Mouse (Mus musculus) heart, embryonic 13.5 days (tissue): ENCODE results near the gene Hnrnpm. TPM values are rescaled to one million over a fixed set of nuclear protein-coding genes. Genes with fewer than 3 reads are reported as not detected.

Experiments
- ATAC-seq: fragments of 200-750 bp; cut with Nextera tagmentation; 2 replicates; pipeline ENCODE4 v1.8.0; 2017; ENCODE audit warnings: moderate TSS enrichment; ENCODE audit not compliant: insufficient number of reproducible peaks, low FRiP score, low TSS enrichment; ENCODE audit errors: extremely low read depth
- H3K27ac ChIP-seq: fragments of 300-500 bp; sonication (generic); replicated peaks from 2 replicates; pipeline ENCODE4 v1.5.1; 2015; ENCODE audit warnings: moderate library complexity, mild to moderate bottlenecking, inconsistent platforms
- H3K27me3 ChIP-seq: fragments of 300-500 bp; sonication (generic); replicated peaks from 2 replicates; pipeline ENCODE4 v1.6.1; 2015; ENCODE audit warnings: mild to moderate bottlenecking, inconsistent platforms
- H3K36me3 ChIP-seq: fragments of 300-500 bp; sonication (generic); 2 replicates; pipeline ENCODE4 v1.6.1; 2015; ENCODE audit warnings: mild to moderate bottlenecking, inconsistent platforms
- H3K4me1 ChIP-seq: fragments of 300-500 bp; sonication (generic); 2 replicates; pipeline ENCODE4 v1.6.1; 2015; ENCODE audit warnings: inconsistent platforms
- H3K4me2 ChIP-seq: fragments of 300-500 bp; sonication (generic); 2 replicates; pipeline ENCODE4 v1.6.1; 2015; ENCODE audit warnings: inconsistent platforms, mild to moderate bottlenecking, moderate library complexity
- H3K4me3 ChIP-seq: fragments of 300-500 bp; sonication (generic); 2 replicates; pipeline ENCODE4 v1.5.1; 2015; ENCODE audit warnings: moderate library complexity, mild to moderate bottlenecking, inconsistent platforms
- H3K9ac ChIP-seq: fragments of 300-500 bp; sonication (generic); 2 replicates; pipeline ENCODE4 v1.6.1; 2015; ENCODE audit warnings: inconsistent platforms, mild to moderate bottlenecking, moderate library complexity
- H3K9me3 ChIP-seq: fragments of 300-500 bp; sonication (generic); 2 replicates; pipeline ENCODE4 v1.6.1; 2016; ENCODE audit warnings: inconsistent platforms
- WGBS: fragments of 180-500 bp; shearing (Covaris S2); methylation state at CpG from one replicate; pipeline ENCODE4 v1.1.7; 2015; ENCODE audit warnings: mixed read lengths; 5-methylcytosine and 5-hydroxymethylcytosine counted together
- polyA plus RNA-seq: library from polyadenylated mRNA; unstranded; fragments of >200 nt; fragmentation: Nextera tagmentation; extraction: Ambion mirVana; gene quantifications from 2 replicates; pipeline ENCODE4 v1.2.1, GENCODE M21; 2015

The Hnrnpm gene
- polyA plus RNA-seq, 1 experiment from 2014 or later = 194 TPM

- peaks cover 48% of the 10 kb centered on the region for H3K36me3 ChIP-seq
- no peak for ATAC-seq
- H3K4me3 ChIP-seq = no peak overlapping the region
- H3K4me1 ChIP-seq = peaks cover 34% of the 10 kb centered on the region
- 91% methylated on average over 3 of the region's 3 CpGs for WGBS
- H3K9me3 ChIP-seq = no peaks in the 10 kb centered on the region
- no peaks in the 10 kb centered on the region for H3K27me3 ChIP-seq
- no peak overlapping the region for H3K4me2 ChIP-seq
- no peak overlapping the region for H3K27ac ChIP-seq
- no peak overlapping the region for H3K9ac ChIP-seq
Measured at GRCm38 (mm10) chr17:33669681-33670080, 17.0 kb downstream of the Hnrnpm start.

GRCm38 (mm10) chr17:33666813-33667212, 19.8 kb downstream of the Hnrnpm start:
- H3K27me3 ChIP-seq = no peaks in the 10 kb centered on the region
- no peaks in the 10 kb centered on the region for H3K9me3 ChIP-seq
- H3K27ac ChIP-seq = 0 out of 2 replicates have a peak overlapping the region, but pooled peaks have one; percentile 24
- no peak overlapping the region for H3K9ac ChIP-seq
- no peak overlapping the region for H3K4me3 ChIP-seq
- H3K4me2 ChIP-seq = no peak overlapping the region
- peaks cover 67% of the 10 kb centered on the region for H3K36me3 ChIP-seq
- WGBS = 46% methylated on average over 3 of the region's 3 CpGs
- no peak for ATAC-seq
- peaks cover 23% of the 10 kb centered on the region for H3K4me1 ChIP-seq

DNA sequence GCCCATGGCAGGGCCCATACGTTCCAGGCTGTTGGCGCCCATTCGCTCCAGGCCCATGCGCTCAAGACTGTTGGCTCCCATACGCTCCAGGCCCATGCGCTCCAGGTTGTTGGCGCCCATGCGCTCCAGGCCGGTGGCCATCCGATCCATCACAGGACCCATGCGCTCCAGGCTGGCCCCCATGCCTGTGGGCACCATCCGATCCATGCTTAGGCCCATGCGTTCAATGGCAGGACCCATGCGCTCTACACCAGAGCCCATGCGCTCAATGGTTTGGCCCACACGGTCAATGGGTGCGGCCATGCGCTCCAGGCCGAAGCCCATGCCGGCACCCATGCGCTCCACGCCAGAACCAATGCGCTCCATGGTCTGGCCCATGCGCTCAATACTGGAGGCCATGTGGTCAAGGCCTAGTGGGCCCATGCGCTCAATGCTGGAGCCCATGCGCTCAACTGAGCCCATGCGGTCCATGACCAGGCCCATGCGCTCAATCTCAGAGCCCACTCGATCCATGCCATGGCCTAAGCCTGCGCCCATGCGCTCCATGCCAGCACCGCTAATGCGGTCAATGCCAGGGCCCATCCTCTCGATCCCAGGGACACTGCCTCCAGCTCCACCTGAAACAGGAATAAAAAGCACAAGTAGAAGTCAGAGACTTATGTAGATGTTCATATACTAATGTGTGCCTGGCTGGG, 36.7 kb downstream of the Hnrnpm start:
- ATAC-seq = peak; percentile 42; the same call in 1 of the 2 replicates
- H3K4me2 ChIP-seq = no peak overlapping the region
- H3K9me3 ChIP-seq = no peaks in the 10 kb centered on the region
- no peaks in the 10 kb centered on the region for H3K27me3 ChIP-seq
- no peak overlapping the region for H3K27ac ChIP-seq
- WGBS = 97% methylated on average over 34 of the region's 34 CpGs
- H3K9ac ChIP-seq = no peak overlapping the region
- H3K4me1 ChIP-seq = no peaks in the 10 kb centered on the region
- H3K4me3 ChIP-seq = no peak overlapping the region
- H3K36me3 ChIP-seq = peaks cover 98% of the 10 kb centered on the region

DNA sequence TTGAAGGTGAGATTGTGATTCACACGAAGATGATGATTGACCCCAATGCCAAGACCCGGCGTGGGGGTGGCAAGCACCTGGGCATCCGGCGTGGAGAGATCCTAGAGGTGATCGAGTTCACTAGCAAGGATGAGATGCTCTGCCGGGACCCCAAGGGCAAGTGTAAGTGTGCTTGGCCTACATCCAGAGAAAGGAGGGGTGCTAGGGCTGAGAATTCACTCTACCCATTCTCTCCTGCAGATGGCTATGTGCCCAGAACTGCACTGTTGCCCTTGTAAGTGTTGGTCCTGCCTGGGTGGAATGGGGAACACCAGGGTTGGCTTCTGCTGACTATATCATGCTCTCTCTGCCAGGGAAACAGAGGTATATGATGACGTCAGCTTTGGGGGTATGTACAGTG, 41.6 kb downstream of the Hnrnpm start:
- 91% methylated on average over 8 of the region's 8 CpGs for WGBS

GRCm38 (mm10) chr17:33644068-33644467, 42.6 kb downstream of the Hnrnpm start:
- WGBS = 92% methylated on average over 4 of the region's 4 CpGs
- ATAC-seq = no peak
- Histone ChIP-seq H3K4me1 (no peaks in the 10 kb centered on the region), H3K27me3 (no peaks in the 10 kb centered on the region), H3K9ac (no peak overlapping the region), H3K9me3 (no peaks in the 10 kb centered on the region), H3K4me3 (no peak overlapping the region), H3K36me3 (peaks cover 74% of the 10 kb centered on the region), H3K27ac (no peak overlapping the region), H3K4me2 (no peak overlapping the region)

More for the DNA sequence above, 41.6 kb downstream of the Hnrnpm start:
- Histone ChIP-seq H3K4me1 (no peaks in the 10 kb centered on the region), H3K27ac (no peak overlapping the region), H3K4me3 (no peak overlapping the region), H3K36me3 (peaks cover 80% of the 10 kb centered on the region), H3K4me2 (no peak overlapping the region), H3K27me3 (no peaks in the 10 kb centered on the region), H3K9ac (no peak overlapping the region), H3K9me3 (no peaks in the 10 kb centered on the region)
- ATAC-seq = no peak

- WGBS = 39% methylated on average over 6 of the region's 6 CpGs
Measured at GRCm38 (mm10) chr17:33639743-33640142, 46.9 kb downstream of the Hnrnpm start.

GRCm38 (mm10) chr17:33637516-33638276, 49.0 kb downstream of the Hnrnpm start, which contains the start of gene Pram1:
Gene Pram1, plus strand, starts transcription at chr17:33638056.
- Histone ChIP-seq H3K36me3 (peaks cover 57% of the 10 kb centered on the region), H3K27ac (no peak within 1 kb of the TSS), H3K27me3 (no peaks in the 10 kb centered on the region), H3K9me3 (no peaks in the 10 kb centered on the region), H3K9ac (no peak within 1 kb of the TSS), H3K4me2 (no peak within 1 kb of the TSS), H3K4me1 (0 out of 2 replicates have a peak, but pooled peaks cover 4% of the 10 kb centered on the region), H3K4me3 (no peak within 1 kb of the TSS)
- ATAC-seq = no peak
- 75% methylated on average over 4 of the region's 4 CpGs for WGBS

More at GRCm38 (mm10) chr17:33639743-33640142, 46.9 kb downstream of the Hnrnpm start:
- Histone ChIP-seq H3K36me3 (peaks cover 66% of the 10 kb centered on the region), H3K4me3 (no peak overlapping the region), H3K9me3 (no peaks in the 10 kb centered on the region), H3K27me3 (no peaks in the 10 kb centered on the region), H3K4me2 (no peak overlapping the region), H3K9ac (no peak overlapping the region), H3K4me1 (0 out of 2 replicates have a peak, but pooled peaks cover 4% of the 10 kb centered on the region), H3K27ac (no peak overlapping the region)
- ATAC-seq = no peak

DNA sequence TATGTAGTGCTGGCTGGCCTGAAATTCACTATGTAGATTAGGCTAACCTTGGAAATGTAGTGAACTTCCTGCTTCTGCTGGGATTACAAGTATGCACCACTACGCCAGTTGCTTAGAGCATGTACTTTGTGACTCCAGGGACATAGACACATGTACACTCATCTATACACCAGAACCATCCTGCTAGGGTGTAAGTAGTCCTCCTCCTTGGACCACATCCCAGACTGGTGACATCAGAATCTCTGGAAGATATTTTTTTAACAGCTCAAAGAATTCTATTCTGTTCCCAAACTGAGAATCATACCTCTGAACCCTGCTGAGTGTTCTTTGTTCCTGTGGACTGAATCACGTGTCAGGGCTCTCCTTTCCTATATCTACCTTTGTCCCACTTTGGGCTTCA, 49.6 kb downstream of the Hnrnpm start:
- H3K9me3 ChIP-seq = no peaks in the 10 kb centered on the region
- ATAC-seq = no peak
- H3K36me3 ChIP-seq = peaks cover 59% of the 10 kb centered on the region

DNA sequence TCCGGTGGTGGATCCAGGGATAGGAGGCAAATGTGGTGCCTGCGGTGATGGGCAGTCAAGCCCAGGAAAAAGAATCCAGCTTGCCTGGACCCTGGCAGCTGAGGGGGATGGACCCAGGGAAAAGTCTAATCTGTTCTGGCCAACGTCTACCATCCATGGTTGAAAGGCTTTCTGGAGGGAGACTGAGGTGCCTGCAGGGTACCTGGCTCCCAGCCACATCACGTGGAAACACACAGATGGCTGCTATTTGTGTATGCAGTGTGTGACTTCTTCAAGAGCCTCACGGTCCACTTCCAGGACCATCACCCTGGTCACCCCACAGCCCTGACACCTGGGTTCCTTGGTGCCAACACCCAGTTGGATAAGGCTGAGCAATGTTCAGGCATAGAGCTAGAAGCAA, 54.9 kb downstream of the Hnrnpm start:
- peaks cover 29% of the 10 kb centered on the region for H3K4me1 ChIP-seq
- no peak overlapping the region for H3K4me2 ChIP-seq
- H3K9ac ChIP-seq = no peak overlapping the region
- no peak overlapping the region for H3K4me3 ChIP-seq
- peaks cover 54% of the 10 kb centered on the region for H3K36me3 ChIP-seq
- no peaks in the 10 kb centered on the region for H3K9me3 ChIP-seq
- WGBS = 72% methylated on average over 5 of the region's 5 CpGs
- H3K27ac ChIP-seq = no peak overlapping the region
- no peak for ATAC-seq
- no peaks in the 10 kb centered on the region for H3K27me3 ChIP-seq

More for the DNA sequence above, 49.6 kb downstream of the Hnrnpm start:
- no peak overlapping the region for H3K4me2 ChIP-seq
- H3K9ac ChIP-seq = no peak overlapping the region
- peaks cover 4% of the 10 kb centered on the region; the same call in 1 of the 2 replicates for H3K4me1 ChIP-seq
- no peaks in the 10 kb centered on the region for H3K27me3 ChIP-seq
- no peak overlapping the region for H3K4me3 ChIP-seq
- WGBS = 70% methylated on average over 2 of the region's 2 CpGs
- no peak overlapping the region for H3K27ac ChIP-seq

- Histone ChIP-seq H3K9me3 (no peaks in the 10 kb centered on the region), H3K4me2 (no peak overlapping the region), H3K4me3 (no peak overlapping the region), H3K27ac (no peak overlapping the region), H3K27me3 (no peaks in the 10 kb centered on the region), H3K4me1 (peaks cover 29% of the 10 kb centered on the region), H3K9ac (no peak overlapping the region), H3K36me3 (peaks cover 54% of the 10 kb centered on the region)
- 92% methylated on average over 9 of the region's 9 CpGs for WGBS
- no peak for ATAC-seq
Measured at GRCm38 (mm10) chr17:33631236-33631635, 55.4 kb downstream of the Hnrnpm start.

DNA sequence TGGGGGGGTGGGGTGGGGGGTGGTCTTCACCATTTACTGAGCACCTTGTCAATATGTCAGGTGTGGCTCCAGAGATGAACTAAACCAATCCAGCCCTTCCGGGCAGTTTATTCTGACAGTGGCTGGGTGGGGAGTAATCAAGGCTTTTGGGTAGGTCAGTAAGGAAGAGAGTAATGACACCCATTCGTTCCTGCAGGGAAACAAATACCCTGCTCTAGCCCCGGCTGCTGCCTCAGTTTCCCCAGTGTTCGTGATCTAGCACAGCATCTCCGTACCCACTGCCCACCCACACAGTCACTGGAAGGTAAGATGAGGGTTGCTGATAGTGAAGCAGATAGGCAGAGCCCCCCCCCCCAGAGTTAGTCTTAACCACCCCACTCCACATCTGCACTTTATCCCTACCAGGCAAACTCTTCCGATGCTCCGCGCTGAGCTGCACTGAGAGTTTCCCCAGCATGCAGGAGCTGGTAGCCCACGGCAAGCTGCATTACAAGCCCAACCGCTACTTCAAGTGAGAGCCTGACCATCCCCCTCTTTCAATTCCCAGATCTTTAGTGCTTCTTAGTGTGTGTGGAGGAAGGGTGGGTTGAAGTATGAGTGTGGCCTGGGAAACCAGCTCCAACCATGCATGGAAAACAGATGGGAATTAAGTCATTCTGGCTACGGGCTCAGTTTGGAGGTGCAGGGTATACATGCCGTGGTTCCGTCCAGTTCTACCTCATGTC, 56.3 kb downstream of the Hnrnpm start:
- WGBS = 66% methylated on average over 13 of the region's 13 CpGs
- peaks cover 29% of the 10 kb centered on the region for H3K4me1 ChIP-seq
- ATAC-seq = no peak
- H3K27ac ChIP-seq = no peak overlapping the region
- peak overlapping the region; percentile 83 for H3K9ac ChIP-seq
- H3K4me2 ChIP-seq = peak overlapping the region; percentile 85
- H3K9me3 ChIP-seq = no peaks in the 10 kb centered on the region
- H3K36me3 ChIP-seq = peaks cover 45% of the 10 kb centered on the region
- no peaks in the 10 kb centered on the region for H3K27me3 ChIP-seq
- H3K4me3 ChIP-seq = peak overlapping the region; percentile 63
